Mouse (Mus musculus): ENCODE results near the gene Poc1b.

GRCm38 (mm10) chr10:99194451-99195055 lies 87.7 kb downstream of the Poc1b start:
- TF ChIP-seq POLR2A (IDR thresholded peaks at IDR 0.05; ENCODE audit: insufficient read length, low read depth), result no peak
- TF ChIP-seq MAX (IDR thresholded peaks at IDR 0.05; ENCODE audit: low read depth), result no peak
- TF ChIP-seq SRF (IDR thresholded peaks at IDR 0.05; ENCODE audit: control insufficient read depth, insufficient read length, low read depth), result no peak
- TF ChIP-seq USF1 (IDR thresholded peaks at IDR 0.05; ENCODE audit: low read depth), result no peak
- TF ChIP-seq MYOG (IDR thresholded peaks at IDR 0.05; ENCODE audit: control insufficient read depth in 1 of 3, insufficient read depth in 1 of 3, insufficient read length in 2 of 3, low read depth in 2 of 3), result no peak
- no peak for TF ChIP-seq POLR2AphosphoS2 (IDR thresholded peaks at IDR 0.05; ENCODE audit: insufficient read length, low read depth)
- TF ChIP-seq CEBPB (IDR thresholded peaks at IDR 0.05; ENCODE audit: insufficient read depth, poor library complexity, severe bottlenecking), result no peak
- TF ChIP-seq MYOD1 (IDR thresholded peaks at IDR 0.05; ENCODE audit: control insufficient read depth in 1 of 3, insufficient read length in 2 of 3, low read depth in 2 of 3), result no peak
- TF ChIP-seq E2F4 (IDR thresholded peaks at IDR 0.05; ENCODE audit: insufficient read depth), result no peak
- no peak for TF ChIP-seq TCF3 (IDR thresholded peaks at IDR 0.05; ENCODE audit: insufficient read length, low read depth)

All from myocyte (in vitro differentiated cells).